Mouse (Mus musculus) kidney, embryonic 16.5 days (tissue): ENCODE results near the gene Ccdc24. TPM values are rescaled to one million over a fixed set of nuclear protein-coding genes. Genes with fewer than 3 reads are reported as not detected.

Source experiments
- ATAC-seq: fragments of 200-750 bp; cut with Nextera tagmentation; 2 replicates; pipeline ENCODE4 v1.8.0; 2017; ENCODE audit warnings: moderate TSS enrichment; ENCODE audit not compliant: low FRiP score, low TSS enrichment
- H3K27ac ChIP-seq: fragments of 300-500 bp; sonication (generic); 2 replicates; pipeline ENCODE4 v1.5.1; 2014; ENCODE audit warnings: low read length
- H3K27me3 ChIP-seq: fragments of 300-500 bp; sonication (generic); 2 replicates; pipeline ENCODE4 v1.6.1; 2014; ENCODE audit warnings: low read length, control low read depth, mixed read lengths; ENCODE audit not compliant: insufficient read depth
- H3K36me3 ChIP-seq: fragments of 300-500 bp; sonication (generic); 2 replicates; pipeline ENCODE4 v1.6.1; 2014; ENCODE audit warnings: low read length, control low read depth, mixed read lengths; ENCODE audit not compliant: insufficient read depth
- H3K4me1 ChIP-seq: fragments of 300-500 bp; sonication (generic); 2 replicates; pipeline ENCODE4 v1.6.1; 2014; ENCODE audit warnings: low read length, control low read depth, mixed read lengths; ENCODE audit not compliant: insufficient read depth
- H3K4me2 ChIP-seq: fragments of 300-500 bp; sonication (generic); replicated peaks from 2 replicates; pipeline ENCODE4 v1.6.1; 2014; ENCODE audit warnings: low read depth, low read length
- H3K4me3 ChIP-seq: fragments of 300-500 bp; sonication (generic); 2 replicates; pipeline ENCODE4 v1.5.1; 2014; ENCODE audit warnings: mild to moderate bottlenecking, low read length
- H3K9ac ChIP-seq: fragments of 300-500 bp; sonication (generic); replicated peaks from 2 replicates; pipeline ENCODE4 v1.6.1; 2014; ENCODE audit warnings: low read length
- H3K9me3 ChIP-seq: fragments of 300-500 bp; sonication (generic); 2 replicates; pipeline ENCODE4 v1.6.1; 2016; ENCODE audit warnings: low read length, control low read depth
- whole genome bisulfite sequencing: fragments of 180-500 bp; shearing (Covaris S2); extraction: QIAGEN DNeasy Blood & Tissue Kit; methylation state at CpG from one replicate; pipeline ENCODE4 v1.1.7; 2014; 5-methylcytosine and 5-hydroxymethylcytosine counted together
- polyA plus RNA-seq: library from polyadenylated mRNA; unstranded; fragments of >200 nt; fragmentation: Nextera tagmentation; extraction: Ambion mirVana; gene quantifications from 2 replicates; pipeline ENCODE4 v1.2.1, GENCODE M21; 2015

The Ccdc24 gene
- polyA plus RNA-seq, 1 experiment from 2014 or later: 2.4 TPM

DNA sequence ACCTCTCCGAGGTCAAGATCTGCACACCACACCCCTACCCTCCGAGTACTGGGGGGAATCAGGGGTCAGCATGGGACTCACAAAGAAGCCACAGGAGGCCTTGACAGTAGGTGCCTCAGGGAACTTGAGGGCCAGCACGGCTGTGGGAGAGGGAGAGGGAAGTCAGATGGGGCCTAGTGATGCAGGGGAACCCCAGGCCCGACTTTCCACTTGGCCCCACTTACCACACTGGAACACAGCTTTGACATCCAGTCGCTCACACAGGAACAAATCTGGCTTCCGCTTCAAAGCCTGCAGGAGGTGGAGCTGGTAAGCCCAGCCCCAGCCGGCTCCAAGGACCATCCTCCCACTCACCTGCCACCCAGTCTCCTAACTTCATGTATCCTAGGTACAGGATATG is 23.0 kb upstream of the Ccdc24 start:
- H3K9me3 ChIP-seq: no peaks in the 10 kb centered on the region
- H3K27ac ChIP-seq: no peak overlapping the region
- no peak overlapping the region for H3K9ac ChIP-seq
- peaks cover 34% of the 10 kb centered on the region for H3K36me3 ChIP-seq
- no peak for ATAC-seq
- H3K4me3 ChIP-seq: no peak overlapping the region
- no peaks in the 10 kb centered on the region for H3K27me3 ChIP-seq
- H3K4me1 ChIP-seq: peaks cover 8% of the 10 kb centered on the region
- H3K4me2 ChIP-seq: no peak overlapping the region
- WGBS: 82% methylated on average over 7 of the region's 7 CpGs

- no peak overlapping the region for H3K27ac ChIP-seq
- no peak overlapping the region for H3K4me2 ChIP-seq
- H3K4me1 ChIP-seq: peaks cover 8% of the 10 kb centered on the region
- H3K4me3 ChIP-seq: no peak overlapping the region
- H3K36me3 ChIP-seq: peaks cover 32% of the 10 kb centered on the region
- no peak for ATAC-seq
- WGBS: 93% methylated on average over 8 of the region's 8 CpGs
- no peak overlapping the region for H3K9ac ChIP-seq
- H3K9me3 ChIP-seq: no peaks in the 10 kb centered on the region
- no peaks in the 10 kb centered on the region for H3K27me3 ChIP-seq
Observed at GRCm38 (mm10) chr4:117894601-117895000, 22.2 kb upstream of the Ccdc24 start.

DNA sequence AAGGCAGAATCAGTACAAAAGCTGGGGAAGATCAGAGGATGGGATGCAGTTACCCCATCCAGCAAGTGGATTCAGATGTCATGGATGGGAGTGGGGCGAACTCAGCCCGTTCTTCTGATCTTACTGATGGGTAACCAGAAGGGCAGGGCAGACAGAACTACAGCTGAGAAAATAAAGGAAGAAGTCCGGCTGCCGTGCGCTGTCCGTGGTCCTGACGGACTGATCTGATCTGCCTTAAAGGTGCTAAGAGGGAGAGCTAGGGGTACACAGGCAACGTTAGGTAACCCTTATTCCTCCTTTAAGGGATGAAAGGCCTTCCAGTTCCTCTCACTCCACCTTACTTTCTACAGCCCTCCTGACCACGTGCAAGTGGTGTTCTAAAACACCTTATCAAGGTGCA is 21.0 kb upstream of the Ccdc24 start:
- H3K9ac ChIP-seq: no peak overlapping the region
- no peak overlapping the region for H3K4me3 ChIP-seq
- H3K27ac ChIP-seq: no peak overlapping the region
- H3K36me3 ChIP-seq: peaks cover 28% of the 10 kb centered on the region
- no peaks in the 10 kb centered on the region for H3K9me3 ChIP-seq
- no peak for ATAC-seq
- no peak overlapping the region for H3K4me2 ChIP-seq
- H3K4me1 ChIP-seq: peaks cover 8% of the 10 kb centered on the region
- 11% methylated on average over 9 of the region's 9 CpGs for WGBS
- H3K27me3 ChIP-seq: no peaks in the 10 kb centered on the region

DNA sequence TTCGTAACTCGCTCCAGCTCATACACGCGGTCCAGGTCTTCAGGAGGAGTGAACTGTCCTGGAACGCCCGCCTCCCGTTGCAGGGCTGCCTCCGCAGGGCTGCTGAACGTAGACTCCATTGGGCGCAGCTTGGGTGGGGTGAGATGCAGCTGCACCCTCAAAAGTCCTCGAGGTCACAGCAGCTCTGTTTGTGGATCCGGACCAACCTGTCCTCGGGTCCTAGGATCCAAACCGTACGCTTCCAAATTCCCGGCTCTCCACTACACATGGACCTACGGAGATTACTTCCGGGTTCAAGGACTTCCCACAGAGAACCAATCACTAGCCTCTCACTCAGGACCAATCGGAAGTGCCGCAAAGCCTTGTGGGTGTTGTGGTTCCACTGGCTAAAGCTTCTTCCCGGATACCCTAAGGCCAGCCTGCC is 19.4 kb upstream of the Ccdc24 start, which contains the start of gene Dph2:
Dph2 (minus strand) TSS at position 295 of the 424 bp plus-strand sequence.
- H3K4me1 ChIP-seq: peaks cover 11% of the 10 kb centered on the region
- peak within 1 kb of the TSS; percentile 85 for H3K4me2 ChIP-seq
- peak within 1 kb of the TSS; percentile 66 for H3K9ac ChIP-seq
- peak within 1 kb of the TSS; percentile 85 for H3K4me3 ChIP-seq
- no peak within 1 kb of the TSS for H3K27ac ChIP-seq
- H3K36me3 ChIP-seq: peaks cover 22% of the 10 kb centered on the region
- ATAC-seq: peak; percentile 87
- no peaks in the 10 kb centered on the region for H3K9me3 ChIP-seq
- under 1% methylated on average over 21 of the region's 21 CpGs for WGBS
- no peaks in the 10 kb centered on the region for H3K27me3 ChIP-seq

GRCm38 (mm10) chr4:117890750-117891149 is 18.4 kb upstream of the Ccdc24 start:
- H3K4me1 ChIP-seq: peaks cover 20% of the 10 kb centered on the region
- H3K9ac ChIP-seq: no peak overlapping the region
- WGBS: 80% methylated on average over 8 of the region's 8 CpGs

GRCm38 (mm10) chr4:117890031-117890430 is 17.7 kb upstream of the Ccdc24 start:
- H3K4me3 ChIP-seq: no peak overlapping the region
- H3K4me1 ChIP-seq: peaks cover 20% of the 10 kb centered on the region
- H3K9me3 ChIP-seq: no peaks in the 10 kb centered on the region
- no peak overlapping the region for H3K4me2 ChIP-seq
- no peak overlapping the region for H3K9ac ChIP-seq
- no peak for ATAC-seq
- no peaks in the 10 kb centered on the region for H3K27me3 ChIP-seq
- H3K36me3 ChIP-seq: peaks cover 16% of the 10 kb centered on the region
- H3K27ac ChIP-seq: no peak overlapping the region
- 95% methylated on average over 14 of the region's 14 CpGs for WGBS

More at GRCm38 (mm10) chr4:117890750-117891149, 18.4 kb upstream of the Ccdc24 start:
- no peak overlapping the region for H3K27ac ChIP-seq
- H3K4me2 ChIP-seq: peak overlapping the region; percentile 85
- ATAC-seq: no peak
- peak overlapping the region; percentile 85 for H3K4me3 ChIP-seq
- no peaks in the 10 kb centered on the region for H3K9me3 ChIP-seq
- no peaks in the 10 kb centered on the region for H3K27me3 ChIP-seq
- peaks cover 20% of the 10 kb centered on the region for H3K36me3 ChIP-seq

DNA sequence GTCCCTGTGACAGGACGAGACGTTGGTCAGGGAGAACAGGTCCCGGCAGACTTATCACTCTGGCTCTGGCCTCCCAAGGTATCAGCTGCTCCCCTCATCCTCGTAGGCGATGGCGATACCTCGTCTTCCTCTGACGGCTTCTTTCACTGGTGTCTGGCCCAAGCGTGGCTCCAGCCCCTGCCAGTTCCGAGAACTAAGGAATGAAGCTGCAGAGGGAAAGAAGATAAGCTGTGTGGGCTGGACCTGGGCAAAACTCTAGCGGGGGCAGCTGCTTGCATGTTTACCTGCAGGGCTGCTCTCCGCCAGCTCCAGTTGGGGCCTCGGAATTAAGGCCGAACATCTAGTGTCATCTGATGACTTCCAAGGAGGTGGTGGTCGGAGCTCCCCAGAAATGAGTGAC is 17.1 kb upstream of the Ccdc24 start:
- no peak overlapping the region for H3K4me3 ChIP-seq
- ATAC-seq: no peak
- H3K36me3 ChIP-seq: peaks cover 16% of the 10 kb centered on the region
- no peak overlapping the region for H3K27ac ChIP-seq
- 94% methylated on average over 15 of the region's 15 CpGs for WGBS
- H3K9ac ChIP-seq: no peak overlapping the region
- no peak overlapping the region for H3K4me2 ChIP-seq
- peaks cover 20% of the 10 kb centered on the region for H3K4me1 ChIP-seq
- H3K27me3 ChIP-seq: no peaks in the 10 kb centered on the region
- H3K9me3 ChIP-seq: no peaks in the 10 kb centered on the region

DNA sequence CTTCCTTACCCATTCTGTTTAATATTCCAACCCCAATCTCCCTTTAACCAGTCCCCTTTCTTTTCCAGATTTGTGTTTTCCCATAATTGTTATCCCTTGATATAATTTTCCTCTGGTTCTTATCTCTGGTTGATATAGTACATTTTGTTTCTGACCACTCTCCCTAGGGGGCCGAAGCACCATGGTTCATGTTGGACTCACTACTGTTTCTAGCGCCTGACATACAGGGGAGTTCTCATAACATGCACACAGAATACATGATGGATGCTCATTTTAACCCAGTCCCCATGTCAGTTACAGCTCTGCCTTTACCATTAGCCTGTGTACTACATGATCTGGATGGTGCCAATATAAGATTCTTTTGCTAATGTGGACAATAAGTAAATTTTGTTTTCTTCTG is 15.6 kb upstream of the Ccdc24 start:
- peak overlapping the region; percentile 91 for H3K4me2 ChIP-seq
- H3K4me1 ChIP-seq: peaks cover 27% of the 10 kb centered on the region
- WGBS: 73% methylated on average over 2 of the region's 2 CpGs
- H3K4me3 ChIP-seq: no peak overlapping the region
- H3K36me3 ChIP-seq: peaks cover 14% of the 10 kb centered on the region; the same call in 1 of the 2 replicates
- H3K9me3 ChIP-seq: no peaks in the 10 kb centered on the region
- H3K27ac ChIP-seq: no peak overlapping the region
- no peak for ATAC-seq
- no peaks in the 10 kb centered on the region for H3K27me3 ChIP-seq
- peak overlapping the region; percentile 41; the same call in 1 of the 2 replicates for H3K9ac ChIP-seq

DNA sequence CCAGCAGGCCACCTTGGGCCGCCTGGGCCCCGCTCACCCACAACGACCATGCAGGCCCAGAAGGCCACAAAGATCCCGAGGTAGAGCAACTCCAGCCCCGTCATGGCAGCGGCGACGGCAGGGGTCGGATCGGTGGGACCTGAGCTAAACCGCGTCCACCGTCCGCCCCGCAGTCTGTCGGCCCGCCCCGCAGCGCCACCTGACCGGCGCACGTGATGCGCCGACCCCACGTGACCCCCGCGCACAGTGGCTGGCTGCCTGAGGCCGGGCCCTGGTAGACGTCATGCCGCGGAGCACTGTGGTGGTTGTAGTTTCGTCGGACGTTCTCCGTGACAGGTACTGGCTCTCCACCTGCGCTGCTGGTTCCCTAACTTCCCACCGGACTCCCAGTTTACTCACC is 14.8 kb upstream of the Ccdc24 start, which contains the start of gene Atp6v0b:
Atp6v0b (minus strand) TSS at position 201 of the 400 bp plus-strand sequence.
- Histone ChIP-seq H3K4me1 (peaks cover 34% of the 10 kb centered on the region), H3K27me3 (no peaks in the 10 kb centered on the region), H3K9ac (peak within 1 kb of the TSS; percentile 88), H3K9me3 (no peaks in the 10 kb centered on the region), H3K4me3 (peak within 1 kb of the TSS; percentile 93), H3K36me3 (peaks cover 14% of the 10 kb centered on the region; the same call in 1 of the 2 replicates), H3K27ac (peak within 1 kb of the TSS; percentile 54), H3K4me2 (peak within 1 kb of the TSS; percentile 91)
- WGBS: under 1% methylated on average over 37 of the region's 37 CpGs
- peak; percentile 88 for ATAC-seq

DNA sequence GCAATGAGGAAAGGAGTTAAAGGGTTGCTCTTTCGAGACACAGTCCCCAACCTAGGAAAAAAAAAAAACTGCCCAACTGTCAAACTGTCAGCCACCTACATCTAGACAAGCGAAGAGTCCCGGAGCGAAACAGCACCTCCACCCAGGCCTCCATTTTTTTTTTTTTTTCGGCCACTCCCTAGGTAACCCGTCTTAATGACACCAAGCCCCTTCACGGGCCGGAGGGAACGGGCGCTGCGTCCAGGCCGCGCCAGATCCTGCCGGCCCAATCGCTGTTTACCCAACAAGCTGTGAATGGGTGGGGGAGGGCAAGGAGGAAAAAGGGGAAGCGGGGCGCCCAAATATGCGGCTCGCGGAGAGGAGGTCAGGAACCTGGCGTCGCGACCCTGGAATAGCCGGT is 14.3 kb upstream of the Ccdc24 start:
- Histone ChIP-seq H3K4me1 (peaks cover 36% of the 10 kb centered on the region), H3K4me3 (peak overlapping the region; percentile 93), H3K9ac (peak overlapping the region; percentile 88), H3K9me3 (no peaks in the 10 kb centered on the region), H3K36me3 (peaks cover 14% of the 10 kb centered on the region; the same call in 1 of the 2 replicates), H3K27ac (peak overlapping the region; percentile 54), H3K4me2 (peak overlapping the region; percentile 91), H3K27me3 (no peaks in the 10 kb centered on the region)
- ATAC-seq: 0 out of 2 replicates have a peak, but pooled peaks have one; percentile 2
- WGBS: 2% methylated on average over 16 of the region's 24 CpGs
